ENCODE assay signal across 15 mouse cellular contexts in the genomic region with DNA sequence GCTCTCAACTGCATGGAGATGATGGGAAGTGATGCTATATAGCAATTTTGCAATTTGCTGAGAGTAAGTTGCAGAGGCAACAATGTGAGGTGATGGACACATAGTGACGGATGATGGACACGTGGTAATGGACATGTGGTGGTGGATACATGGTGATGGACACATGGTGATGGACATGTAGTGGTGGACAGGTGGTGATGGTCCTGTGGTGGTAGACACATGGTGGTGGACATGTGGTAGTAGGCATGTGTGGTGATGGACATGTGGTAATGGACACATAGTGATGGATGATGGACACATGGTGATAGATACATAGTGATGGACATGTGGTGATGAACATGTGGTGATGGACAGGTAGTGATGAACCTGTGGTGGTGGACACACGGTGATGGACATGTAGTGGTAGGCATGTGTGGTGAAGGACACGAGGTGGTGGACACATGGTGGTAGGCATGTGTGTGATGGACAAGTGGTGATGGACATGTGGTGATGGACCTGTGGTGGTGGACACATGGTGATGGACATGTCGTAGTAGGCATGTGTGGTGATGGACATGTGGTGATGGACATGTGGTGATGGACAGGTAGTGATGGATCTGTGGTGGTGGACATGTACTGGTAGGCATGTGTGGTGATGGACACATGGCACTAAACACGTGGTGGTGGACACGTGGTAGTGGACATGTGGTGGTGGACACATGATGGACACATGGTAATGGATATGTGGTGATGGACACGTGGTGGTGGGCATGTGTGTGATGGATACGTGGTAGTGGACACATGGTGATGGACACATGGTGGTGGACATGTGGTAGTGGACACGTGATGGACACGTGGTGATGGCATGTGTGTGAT.
DNase-seq lines count a peak whose midpoint lies in the region; ATAC-seq and TF ChIP-seq lines count a peak whose summit lies in the region.
"Had no signal": no experiment of that assay in that cellular context is flagged by ENCODE, and none has a peak within 500 bp of the region (broad histone marks: within the 10 kb centered on the region; RNA-seq: fewer than 3 reads in every experiment).

No protein-coding gene starts in this region.

- H3K9me3 ChIP-seq in embryonic facial prominence, embryonic 11.5 days (replicated peaks; ENCODE audit: control insufficient read depth, low read length), result no peaks in the 10 kb centered on the region
- no peaks in the 10 kb centered on the region for H3K9me3 ChIP-seq in embryonic facial prominence, embryonic 10.5 days
- no peaks in the 10 kb centered on the region for H3K9me3 ChIP-seq in limb, embryonic 11.5 days (ENCODE audit: control insufficient read depth, low read length)
- H3K9me3 ChIP-seq in limb, embryonic 10.5 days (replicated peaks), result no peaks in the 10 kb centered on the region
- no peaks in the 10 kb centered on the region for H3K9me3 ChIP-seq in embryonic facial prominence, embryonic 13.5 days

- no peaks in the 10 kb centered on the region for H3K36me3 ChIP-seq in embryonic facial prominence, embryonic 11.5 days (replicated peaks; ENCODE audit: control insufficient read depth, insufficient read depth, low read depth, low read length)
- H3K36me3 ChIP-seq in embryonic facial prominence, embryonic 10.5 days (replicated peaks), result no peaks in the 10 kb centered on the region
- no peaks in the 10 kb centered on the region for H3K36me3 ChIP-seq in limb, embryonic 11.5 days (ENCODE audit: control insufficient read depth, insufficient read depth, low read length)
- H3K36me3 ChIP-seq in limb, embryonic 10.5 days, result no peaks in the 10 kb centered on the region
- H3K36me3 ChIP-seq in embryonic facial prominence, embryonic 13.5 days, result no peaks in the 10 kb centered on the region

- DNase-seq in embryonic facial prominence, embryonic 11.5 days (ENCODE audit: low spot score), result no peak
- no peak for DNase-seq in embryonic facial prominence, embryonic 10.5 days (ENCODE audit: low spot score)
- no peak for DNase-seq in limb, embryonic 11.5 days (ENCODE audit: low spot score)
- no peak for DNase-seq in limb, embryonic 10.5 days (ENCODE audit: low spot score)
- no peak for DNase-seq in cerebellum, adult 2 months
- DNase-seq in ovary, postnatal 14 days (ENCODE audit: low spot score), result no peak
- DNase-seq: adrenal gland, adult 8-10 months; cerebellum, postnatal 10 days; heart, postnatal 10 days; kidney, adult 8-10 months; right cerebral cortex, postnatal 25 days had no signal

- no peak overlapping the region for H3K27ac ChIP-seq in embryonic facial prominence, embryonic 11.5 days (replicated peaks; ENCODE audit: low read depth, low read length)
- H3K27ac ChIP-seq in embryonic facial prominence, embryonic 10.5 days (replicated peaks), result no peak overlapping the region
- H3K27ac ChIP-seq in limb, embryonic 11.5 days (replicated peaks; ENCODE audit: low read depth, low read length), result no peak overlapping the region
- H3K27ac ChIP-seq in limb, embryonic 10.5 days, result no peak overlapping the region
- H3K27ac ChIP-seq in embryonic facial prominence, embryonic 13.5 days, result no peak overlapping the region
- H3K27ac ChIP-seq in cerebellum, adult 2 months (ENCODE audit: insufficient read depth, low read length), result no peak overlapping the region
- H3K27ac ChIP-seq: liver, embryonic 14.5 days; macrophage had no signal

- no peaks in the 10 kb centered on the region for H3K4me1 ChIP-seq in embryonic facial prominence, embryonic 11.5 days (ENCODE audit: control insufficient read depth, insufficient read depth, low read length)
- H3K4me1 ChIP-seq in embryonic facial prominence, embryonic 10.5 days, result peaks cover 11% of the 10 kb centered on the region
- no peaks in the 10 kb centered on the region for H3K4me1 ChIP-seq in limb, embryonic 11.5 days (ENCODE audit: control insufficient read depth, insufficient read depth, low read length)
- peaks cover 6% of the 10 kb centered on the region; the same call in 1 of the 2 replicates for H3K4me1 ChIP-seq in limb, embryonic 10.5 days
- peaks cover 9% of the 10 kb centered on the region for H3K4me1 ChIP-seq in embryonic facial prominence, embryonic 13.5 days
- no peaks in the 10 kb centered on the region for H3K4me1 ChIP-seq in cerebellum, adult 2 months (ENCODE audit: control insufficient read depth, insufficient read depth, low read length)

- TF ChIP-seq POLR2A in cerebellum, adult 2 months (IDR thresholded peaks at IDR 0.05; ENCODE audit: borderline replicate concordance, insufficient read depth, low read length), result no peak

- no peak for TF ChIP-seq CTCF in cerebellum, adult 2 months (IDR thresholded peaks at IDR 0.05; ENCODE audit: borderline replicate concordance, insufficient read depth, low read depth, low read length)

- H3K4me3 ChIP-seq in embryonic facial prominence, embryonic 11.5 days (ENCODE audit: low read depth, low read length), result no peak overlapping the region
- H3K4me3 ChIP-seq in embryonic facial prominence, embryonic 10.5 days, result no peak overlapping the region
- H3K4me3 ChIP-seq in limb, embryonic 11.5 days (ENCODE audit: low read depth, low read length), result no peak overlapping the region
- no peak overlapping the region for H3K4me3 ChIP-seq in limb, embryonic 10.5 days
- no peak overlapping the region for H3K4me3 ChIP-seq in embryonic facial prominence, embryonic 13.5 days
- no peak overlapping the region for H3K4me3 ChIP-seq in cerebellum, adult 2 months (replicated peaks; ENCODE audit: insufficient read depth, low read depth, low read length)

- ATAC-seq in embryonic facial prominence, embryonic 11.5 days (replicated peaks; ENCODE audit: insufficient number of reproducible peaks, low FRiP score, low TSS enrichment, low read depth), result peak; percentile 72
- peak; percentile 47; the same call in 1 of the 2 replicates for ATAC-seq in limb, embryonic 11.5 days (ENCODE audit: insufficient number of reproducible peaks, low FRiP score, low TSS enrichment, low read depth)
- 0 out of 2 replicates have a peak, but pooled peaks have one; percentile 53 for ATAC-seq in embryonic facial prominence, embryonic 13.5 days (ENCODE audit: insufficient number of reproducible peaks, insufficient read depth, low FRiP score, low TSS enrichment, low read depth)
- 0 out of 2 replicates have a peak, but pooled peaks have one; percentile 27 for ATAC-seq in monocyte, adult 5-6 weeks (replicated peaks; ENCODE audit: insufficient number of reproducible peaks, low FRiP score, low TSS enrichment, poor library complexity, severe bottlenecking)

- WGBS in embryonic facial prominence, embryonic 11.5 days, result 93% methylated on average over 11 of the region's 11 CpGs
- WGBS in embryonic facial prominence, embryonic 10.5 days, result 93% methylated on average over 11 of the region's 11 CpGs
- WGBS in limb, embryonic 11.5 days, result 93% methylated on average over 11 of the region's 11 CpGs
- 95% methylated on average over 11 of the region's 11 CpGs for WGBS in limb, embryonic 10.5 days
- WGBS in embryonic facial prominence, embryonic 13.5 days, result 93% methylated on average over 11 of the region's 11 CpGs
- 95% methylated on average over 11 of the region's 11 CpGs for WGBS in cerebellum, adult 2 months

- no peak overlapping the region for H3K9ac ChIP-seq in embryonic facial prominence, embryonic 11.5 days (replicated peaks; ENCODE audit: low read length)
- H3K9ac ChIP-seq in limb, embryonic 11.5 days (ENCODE audit: low read length), result no peak overlapping the region
- H3K9ac ChIP-seq in embryonic facial prominence, embryonic 13.5 days, result no peak overlapping the region
- H3K9ac ChIP-seq: liver, embryonic 14.5 days had no signal

- H3K4me2 ChIP-seq in embryonic facial prominence, embryonic 11.5 days (ENCODE audit: low read depth, low read length), result no peak overlapping the region
- no peak overlapping the region for H3K4me2 ChIP-seq in limb, embryonic 11.5 days (ENCODE audit: low read depth, severe bottlenecking)
- H3K4me2 ChIP-seq in embryonic facial prominence, embryonic 13.5 days, result no peak overlapping the region

- H3K27me3 ChIP-seq in embryonic facial prominence, embryonic 11.5 days (ENCODE audit: control insufficient read depth, insufficient read depth, low read length), result no peaks in the 10 kb centered on the region
- H3K27me3 ChIP-seq in embryonic facial prominence, embryonic 10.5 days (replicated peaks; ENCODE audit: low read depth, poor library complexity, severe bottlenecking), result no peaks in the 10 kb centered on the region
- H3K27me3 ChIP-seq in limb, embryonic 11.5 days (ENCODE audit: control insufficient read depth, insufficient read depth, low read length), result no peaks in the 10 kb centered on the region
- no peaks in the 10 kb centered on the region for H3K27me3 ChIP-seq in limb, embryonic 10.5 days (ENCODE audit: low read depth, poor library complexity, severe bottlenecking)
- H3K27me3 ChIP-seq in embryonic facial prominence, embryonic 13.5 days, result no peaks in the 10 kb centered on the region
- H3K27me3 ChIP-seq in cerebellum, adult 2 months (ENCODE audit: control insufficient read depth, insufficient read depth, low read length), result no peaks in the 10 kb centered on the region
